Mouse (Mus musculus): ENCODE measurements around the gene Hoxb7. TPM values are rescaled to one million over a fixed set of nuclear protein-coding genes. Genes with fewer than 3 reads are reported as not detected.
A peak's percentile ranks its signal among the peaks of the same experiment; 100 is the strongest.

Hoxb7 gene
- polyA plus RNA-seq, 1 experiment = 1.5 TPM

DNA sequence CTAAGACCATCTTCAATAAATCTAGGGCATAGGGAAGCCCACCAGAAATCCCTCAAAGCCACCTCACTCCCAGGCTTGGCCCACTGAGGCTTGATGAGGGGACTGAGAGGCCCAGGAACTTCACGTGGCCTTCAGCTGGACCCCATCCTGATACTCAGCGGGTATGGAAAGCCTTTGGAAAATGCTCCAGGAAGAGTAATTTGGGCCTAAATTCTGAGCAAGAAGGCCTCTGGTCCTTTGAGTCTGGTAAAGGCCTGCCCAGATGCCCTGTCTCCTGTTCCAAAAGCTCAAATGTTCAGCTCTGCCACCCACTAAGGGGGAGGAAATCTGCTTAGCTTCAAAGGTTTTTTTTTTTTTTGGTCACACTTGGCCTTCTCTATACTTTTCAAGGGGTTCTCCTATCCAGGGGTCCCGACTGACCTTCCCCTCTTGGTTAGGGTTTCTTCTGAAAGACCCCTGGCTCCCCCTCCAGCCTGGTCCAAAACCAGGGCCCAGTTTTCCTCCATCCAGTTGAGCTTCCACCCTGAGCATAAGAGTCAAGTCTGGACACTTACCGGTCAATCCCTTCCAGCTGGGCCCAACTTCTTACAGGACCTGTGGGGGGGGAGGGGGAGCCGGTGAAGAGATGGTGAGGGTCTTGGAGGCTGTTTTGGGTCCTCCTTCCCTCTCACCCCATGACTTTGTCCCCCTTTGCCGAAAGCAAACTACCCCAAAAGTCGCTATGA is 19.9 kb downstream of the Hoxb7 start:
- 46% methylated on average over 7 of the region's 7 CpGs for whole genome bisulfite sequencing
- H3K4me3 ChIP-seq (ENCODE audit: low read depth, low read length) = 0 out of 2 replicates have a peak overlapping the region, but pooled peaks have one; percentile 5
- no peaks in the 10 kb centered on the region for H3K36me3 ChIP-seq (ENCODE audit: control insufficient read depth, insufficient read depth, low read length)
- H3K27ac ChIP-seq (ENCODE audit: insufficient read depth, low read depth, low read length) = no peak overlapping the region; the same call in 1 of the 2 replicates
- H3K4me1 ChIP-seq (ENCODE audit: control insufficient read depth, insufficient read depth, insufficient read length, low read length) = no peaks in the 10 kb centered on the region; the same call in 1 of the 2 replicates
- H3K27me3 ChIP-seq (ENCODE audit: control insufficient read depth, insufficient read depth, low read length) = peaks cover 42% of the 10 kb centered on the region
- TF ChIP-seq POLR2A (IDR thresholded peaks at IDR 0.05; ENCODE audit: low read depth, low read length) = no peak
- TF ChIP-seq CTCF (IDR thresholded peaks at IDR 0.05; ENCODE audit: extremely low read depth, insufficient read length, insufficient replicate concordance, low read depth, low read length) = no peak

GRCm38 (mm10) chr11:96306908-96307269 is 20.5 kb downstream of the Hoxb7 start:
- 19% methylated on average over 13 of the region's 13 CpGs for WGBS
- H3K27me3 ChIP-seq (ENCODE audit: control insufficient read depth, insufficient read depth, low read length) = peaks cover 42% of the 10 kb centered on the region
- 0 out of 2 replicates have a peak overlapping the region, but pooled peaks have one; percentile 5 for H3K4me3 ChIP-seq (ENCODE audit: low read depth, low read length)
- H3K27ac ChIP-seq (ENCODE audit: insufficient read depth, low read depth, low read length) = no peak overlapping the region
- no peaks in the 10 kb centered on the region for H3K36me3 ChIP-seq (ENCODE audit: control insufficient read depth, insufficient read depth, low read length)
- TF ChIP-seq POLR2A (IDR thresholded peaks at IDR 0.05; ENCODE audit: low read depth, low read length) (no peak), CTCF (IDR thresholded peaks at IDR 0.05; ENCODE audit: extremely low read depth, insufficient read length, insufficient replicate concordance, low read depth, low read length) (no peak)
- no peaks in the 10 kb centered on the region; the same call in 1 of the 2 replicates for H3K4me1 ChIP-seq (ENCODE audit: control insufficient read depth, insufficient read depth, insufficient read length, low read length)

DNA sequence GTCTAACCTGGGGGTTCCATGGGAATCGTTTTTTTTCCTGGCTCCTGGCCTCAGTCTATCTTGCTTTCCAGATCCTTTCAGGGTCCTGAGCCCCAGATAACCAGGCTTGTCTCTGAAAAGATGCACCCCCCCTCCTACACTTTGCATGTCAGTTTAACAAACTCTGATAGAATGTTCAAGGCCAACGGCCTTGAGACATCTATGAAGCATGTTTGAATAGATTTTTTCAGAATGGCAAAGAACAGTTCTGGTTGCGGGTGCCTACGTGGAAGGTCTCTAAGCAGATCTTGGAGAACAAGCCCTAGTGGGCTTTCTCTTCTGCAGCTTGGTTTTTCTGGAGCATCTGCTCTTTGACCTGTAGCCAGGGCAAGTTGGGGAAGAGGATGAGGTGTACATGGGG is 22.3 kb downstream of the Hoxb7 start:
- peaks cover 37% of the 10 kb centered on the region for H3K27me3 ChIP-seq (ENCODE audit: control insufficient read depth, insufficient read depth, low read length)
- H3K36me3 ChIP-seq (ENCODE audit: control insufficient read depth, insufficient read depth, low read length) = no peaks in the 10 kb centered on the region
- peak overlapping the region; percentile 71 for H3K27ac ChIP-seq (ENCODE audit: insufficient read depth, low read depth, low read length)
- no peak for TF ChIP-seq POLR2A (IDR thresholded peaks at IDR 0.05; ENCODE audit: low read depth, low read length)
- H3K4me1 ChIP-seq (ENCODE audit: control insufficient read depth, insufficient read depth, insufficient read length, low read length) = no peaks in the 10 kb centered on the region; the same call in 1 of the 2 replicates
- no peak overlapping the region for H3K4me3 ChIP-seq (ENCODE audit: low read depth, low read length)
- 43% methylated on average over 4 of the region's 4 CpGs for WGBS

GRCm38 (mm10) chr11:96309288-96309687 is 22.9 kb downstream of the Hoxb7 start:
- Histone ChIP-seq H3K4me1 (ENCODE audit: control insufficient read depth, insufficient read depth, insufficient read length, low read length) (no peaks in the 10 kb centered on the region; the same call in 1 of the 2 replicates), H3K27ac (ENCODE audit: insufficient read depth, low read depth, low read length) (peak overlapping the region; percentile 71), H3K36me3 (ENCODE audit: control insufficient read depth, insufficient read depth, low read length) (no peaks in the 10 kb centered on the region), H3K4me3 (ENCODE audit: low read depth, low read length) (no peak overlapping the region), H3K27me3 (ENCODE audit: control insufficient read depth, insufficient read depth, low read length) (peaks cover 37% of the 10 kb centered on the region)
- 47% methylated on average over 4 of the region's 4 CpGs for WGBS
- TF ChIP-seq CTCF (IDR thresholded peaks at IDR 0.05; ENCODE audit: extremely low read depth, insufficient read length, insufficient replicate concordance, low read depth, low read length) (no peak), POLR2A (IDR thresholded peaks at IDR 0.05; ENCODE audit: low read depth, low read length) (0 out of 2 replicates have a peak, but pooled peaks have one; percentile 13)

- Histone ChIP-seq H3K27me3 (ENCODE audit: control insufficient read depth, insufficient read depth, low read length) (peaks cover 32% of the 10 kb centered on the region), H3K4me1 (ENCODE audit: control insufficient read depth, insufficient read depth, insufficient read length, low read length) (no peaks in the 10 kb centered on the region; the same call in 1 of the 2 replicates), H3K27ac (ENCODE audit: insufficient read depth, low read depth, low read length) (peak overlapping the region; percentile 50), H3K36me3 (ENCODE audit: control insufficient read depth, insufficient read depth, low read length) (no peaks in the 10 kb centered on the region), H3K4me3 (ENCODE audit: low read depth, low read length) (no peak overlapping the region)
- TF ChIP-seq CTCF (IDR thresholded peaks at IDR 0.05; ENCODE audit: extremely low read depth, insufficient read length, insufficient replicate concordance, low read depth, low read length) (no peak), POLR2A (IDR thresholded peaks at IDR 0.05; ENCODE audit: low read depth, low read length) (no peak)
- WGBS = 44% methylated on average over 20 of the region's 20 CpGs
Measured at GRCm38 (mm10) chr11:96310183-96310938, 23.9 kb downstream of the Hoxb7 start.

DNA sequence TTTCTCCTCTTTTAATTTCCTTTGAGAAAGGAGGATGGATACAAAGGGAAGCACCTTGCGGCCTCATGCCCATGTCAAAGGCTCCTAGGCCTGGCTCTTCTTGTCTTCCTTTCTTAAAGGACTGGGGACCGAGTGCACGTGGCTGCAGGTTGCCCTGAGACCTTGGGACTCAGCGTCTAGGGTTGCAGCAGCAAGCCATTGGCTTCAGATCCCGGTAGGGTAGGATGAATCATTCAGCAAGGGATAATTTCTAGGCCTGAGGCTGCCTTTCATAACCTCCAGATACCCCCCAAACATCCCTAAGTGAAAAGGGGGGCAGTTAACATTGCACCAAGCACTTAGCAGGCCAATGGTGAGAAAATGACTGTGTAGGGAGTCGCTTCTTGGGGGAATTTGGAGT is 24.7 kb downstream of the Hoxb7 start:
- Histone ChIP-seq H3K27me3 (ENCODE audit: control insufficient read depth, insufficient read depth, low read length) (peaks cover 31% of the 10 kb centered on the region), H3K27ac (ENCODE audit: insufficient read depth, low read depth, low read length) (peak overlapping the region; percentile 50), H3K36me3 (ENCODE audit: control insufficient read depth, insufficient read depth, low read length) (no peaks in the 10 kb centered on the region), H3K4me3 (ENCODE audit: low read depth, low read length) (peak overlapping the region; percentile 35), H3K4me1 (ENCODE audit: control insufficient read depth, insufficient read depth, insufficient read length, low read length) (no peaks in the 10 kb centered on the region; the same call in 1 of the 2 replicates)
- TF ChIP-seq POLR2A (IDR thresholded peaks at IDR 0.05; ENCODE audit: low read depth, low read length) = no peak
- no peak for TF ChIP-seq CTCF (IDR thresholded peaks at IDR 0.05; ENCODE audit: extremely low read depth, insufficient read length, insufficient replicate concordance, low read depth, low read length)
- WGBS = 29% methylated on average over 6 of the region's 6 CpGs
